Mouse (Mus musculus) hindbrain, embryonic 11.5 days (tissue): ENCODE measurements around the gene Cd300ld. TPM values are rescaled to one million over a fixed set of nuclear protein-coding genes. Genes with fewer than 3 reads are reported as not detected.
"Not testable (repeated sequence)": the region's sequence is repeated elsewhere in the genome, so short reads cannot be mapped to it uniquely, and the experiment has no call there.

ENCODE experiments used
- ATAC-seq: fragments of 200-750 bp; cut with Nextera tagmentation; 2 replicates; pipeline ENCODE4 v1.8.0; 2017; ENCODE audit warnings: mild to moderate bottlenecking, moderate TSS enrichment, moderate library complexity; ENCODE audit not compliant: low FRiP score
- DNase-seq: peaks from one replicate; pipeline ENCODE4 v3.0.0-alpha.2; 2015; ENCODE audit warnings: low spot score
- H3K27ac ChIP-seq: fragments of 300-500 bp; sonication (generic); 2 replicates; pipeline ENCODE4 v1.5.1; 2014; ENCODE audit warnings: mild to moderate bottlenecking, low read depth, low read length
- H3K27me3 ChIP-seq: fragments of 300-500 bp; sonication (generic); 2 replicates; pipeline ENCODE4 v1.6.1; 2014; ENCODE audit warnings: mild to moderate bottlenecking, low read length, moderate library complexity, mixed read lengths; ENCODE audit not compliant: control insufficient read depth, insufficient read depth
- H3K36me3 ChIP-seq: fragments of 300-500 bp; sonication (generic); 2 replicates; pipeline ENCODE4 v1.6.1; 2014; ENCODE audit warnings: mild to moderate bottlenecking, low read length, moderate library complexity, mixed read lengths; ENCODE audit not compliant: control insufficient read depth, insufficient read depth
- H3K4me1 ChIP-seq: fragments of 300-500 bp; sonication (generic); replicated peaks from 2 replicates; pipeline ENCODE4 v1.6.1; 2014; ENCODE audit warnings: low read length, mixed read lengths; ENCODE audit not compliant: control insufficient read depth, insufficient read depth
- H3K4me2 ChIP-seq: fragments of 300-500 bp; sonication (generic); replicated peaks from 2 replicates; pipeline ENCODE4 v1.6.1; 2014; ENCODE audit warnings: mild to moderate bottlenecking, low read depth, low read length
- H3K4me3 ChIP-seq: fragments of 300-500 bp; sonication (generic); 2 replicates; pipeline ENCODE4 v1.5.1; 2014; ENCODE audit warnings: low read depth, low read length
- H3K9ac ChIP-seq: fragments of 300-500 bp; sonication (generic); 2 replicates; pipeline ENCODE4 v1.6.1; 2014; ENCODE audit warnings: low read depth, low read length
- H3K9me3 ChIP-seq: fragments of 300-500 bp; sonication (generic); 2 replicates; pipeline ENCODE4 v1.6.1; 2016; ENCODE audit warnings: low read length; ENCODE audit not compliant: control insufficient read depth
- WGBS: fragments of 180-500 bp; shearing (Covaris S2); extraction: QIAGEN DNeasy Blood & Tissue Kit; methylation state at CpG from one replicate; pipeline ENCODE4 v1.1.7; 2014; 5-methylcytosine and 5-hydroxymethylcytosine counted together
- polyA plus RNA-seq: library from polyadenylated mRNA; unstranded; fragments of >200 nt; fragmentation: Nextera tagmentation; extraction: Ambion mirVana; gene quantifications from 2 replicates; pipeline ENCODE4 v1.2.1, GENCODE M21; 2014

The Cd300ld gene
- polyA plus RNA-seq = 0.13 and 0.25 TPM in 2 replicates

- ATAC-seq (no peak), DNase-seq (no peak)
- no peak within 1 kb of the TSS for H3K4me3 ChIP-seq
- H3K4me2 ChIP-seq = no peak within 1 kb of the TSS
- 85% methylated on average over 4 of the region's 4 CpGs for WGBS
- H3K27ac ChIP-seq = no peak within 1 kb of the TSS
- no peaks in the 10 kb centered on the region for H3K27me3 ChIP-seq
- no peaks in the 10 kb centered on the region for H3K9me3 ChIP-seq
- H3K4me1 ChIP-seq = no peaks in the 10 kb centered on the region
- H3K36me3 ChIP-seq = no peaks in the 10 kb centered on the region
- no peak within 1 kb of the TSS for H3K9ac ChIP-seq
These were observed at the start of gene Cd300ld for GRCm38 (mm10) chr11:114989793-114990192. Gene Cd300ld (minus strand): TSS chr11:114989922.

GRCm38 (mm10) chr11:115037669-115038068 is 47.9 kb upstream of the Cd300ld start, which contains the start of gene Cd300ld5:
Gene Cd300ld5 (minus strand): TSS chr11:115037769.
- not testable (repeated sequence) for H3K4me2 ChIP-seq, H3K9me3 ChIP-seq, H3K4me3 ChIP-seq, H3K27me3 ChIP-seq, H3K4me1 ChIP-seq, H3K27ac ChIP-seq, ATAC-seq, H3K36me3 ChIP-seq, DNase-seq, H3K9ac ChIP-seq
- no CpG with 5 or more reads among the region's 6 CpGs for WGBS

GRCm38 (mm10) chr11:115026912-115027311 is 37.2 kb upstream of the Cd300ld start, which contains the start of gene Cd300ld4:
Gene Cd300ld4 (minus strand): TSS chr11:115027012.
- not testable (repeated sequence) for H3K27ac ChIP-seq, H3K4me1 ChIP-seq, H3K9me3 ChIP-seq, DNase-seq, H3K9ac ChIP-seq, H3K4me2 ChIP-seq, ATAC-seq, H3K27me3 ChIP-seq, H3K36me3 ChIP-seq, H3K4me3 ChIP-seq
- WGBS = no CpG with 5 or more reads among the region's 6 CpGs

- H3K4me1 ChIP-seq, H3K36me3 ChIP-seq, H3K4me3 ChIP-seq, H3K4me2 ChIP-seq, H3K9ac ChIP-seq, H3K9me3 ChIP-seq, H3K27me3 ChIP-seq, H3K27ac ChIP-seq, ATAC-seq, DNase-seq: not testable (repeated sequence)
- WGBS = no CpG with 5 or more reads among the region's 7 CpGs
These were observed 26.4 kb upstream of the Cd300ld start, which contains the start of gene Cd300ld2 for GRCm38 (mm10) chr11:115016093-115016492. Gene Cd300ld2 (minus strand): TSS chr11:115016193.

- no peak overlapping the region for H3K4me3 ChIP-seq
- no peak overlapping the region for H3K4me2 ChIP-seq
- H3K36me3 ChIP-seq = no peaks in the 10 kb centered on the region
- no peak for ATAC-seq
- WGBS = 89% methylated on average over 5 of the region's 5 CpGs
- H3K4me1 ChIP-seq = no peaks in the 10 kb centered on the region
- H3K27me3 ChIP-seq = no peaks in the 10 kb centered on the region
- DNase-seq = no peak
- H3K27ac ChIP-seq = no peak overlapping the region
- H3K9me3 ChIP-seq = no peaks in the 10 kb centered on the region
- no peak overlapping the region for H3K9ac ChIP-seq
These were observed 14.3 kb upstream of the Cd300ld start for GRCm38 (mm10) chr11:115004070-115004469.

- H3K4me3 ChIP-seq = no peak within 1 kb of the TSS
- no peak within 1 kb of the TSS for H3K4me2 ChIP-seq
- DNase-seq (no peak), ATAC-seq (no peak)
- no peaks in the 10 kb centered on the region for H3K36me3 ChIP-seq
- no peak within 1 kb of the TSS for H3K27ac ChIP-seq
- H3K27me3 ChIP-seq = no peaks in the 10 kb centered on the region
- H3K4me1 ChIP-seq = no peaks in the 10 kb centered on the region
- no peaks in the 10 kb centered on the region for H3K9me3 ChIP-seq
- H3K9ac ChIP-seq = no peak within 1 kb of the TSS
- 82% methylated on average over 7 of the region's 7 CpGs for WGBS
These were observed 11.8 kb upstream of the Cd300ld start, which contains the start of gene Cd300c2 for GRCm38 (mm10) chr11:115001474-115002040. Gene Cd300c2 (minus strand): TSS chr11:115001880.

- Histone ChIP-seq H3K9ac (no peak overlapping the region), H3K27ac (no peak overlapping the region), H3K36me3 (no peaks in the 10 kb centered on the region), H3K9me3 (no peaks in the 10 kb centered on the region), H3K27me3 (no peaks in the 10 kb centered on the region), H3K4me1 (no peaks in the 10 kb centered on the region), H3K4me2 (no peak overlapping the region), H3K4me3 (no peak overlapping the region)
- WGBS = 66% methylated on average over 4 of the region's 4 CpGs
- DNase-seq (no peak), ATAC-seq (no peak)
These were observed 7.9 kb downstream of the Cd300ld start for GRCm38 (mm10) chr11:114981866-114982265.

- ATAC-seq (no peak), DNase-seq (no peak)
- no peak overlapping the region for H3K4me3 ChIP-seq
- 91% methylated on average over 10 of the region's 10 CpGs for WGBS
- no peak overlapping the region for H3K9ac ChIP-seq
- H3K4me1 ChIP-seq = no peaks in the 10 kb centered on the region
- H3K36me3 ChIP-seq = no peaks in the 10 kb centered on the region
- H3K9me3 ChIP-seq = no peaks in the 10 kb centered on the region
- no peak overlapping the region for H3K27ac ChIP-seq
- H3K27me3 ChIP-seq = no peaks in the 10 kb centered on the region
- H3K4me2 ChIP-seq = no peak overlapping the region
These were observed 17.0 kb downstream of the Cd300ld start for GRCm38 (mm10) chr11:114972726-114973125.

GRCm38 (mm10) chr11:114968752-114969207 is 20.9 kb downstream of the Cd300ld start, which contains the start of gene Cd300c:
Gene Cd300c (minus strand): TSS chr11:114969157.
- H3K9ac ChIP-seq = no peak within 1 kb of the TSS
- 87% methylated on average over 9 of the region's 9 CpGs for WGBS

More at GRCm38 (mm10) chr11:114968752-114969207, 20.9 kb downstream of the Cd300ld start, which contains the start of gene Cd300c:
- H3K27me3 ChIP-seq = no peaks in the 10 kb centered on the region
- no peaks in the 10 kb centered on the region for H3K4me1 ChIP-seq
- no peak within 1 kb of the TSS for H3K27ac ChIP-seq
- H3K36me3 ChIP-seq = no peaks in the 10 kb centered on the region
- no peak within 1 kb of the TSS for H3K4me2 ChIP-seq
- no peak within 1 kb of the TSS for H3K4me3 ChIP-seq
- DNase-seq = no peak
- H3K9me3 ChIP-seq = no peaks in the 10 kb centered on the region
- ATAC-seq = no peak
